Mouse (Mus musculus) testis, adult 10 weeks (tissue): ENCODE measurements around the gene Ubfd1. TPM values are rescaled to one million over a fixed set of nuclear protein-coding genes. Genes with fewer than 3 reads are reported as not detected.

Experiments
- polyA plus RNA-seq: library from polyadenylated mRNA; stranded (reverse); fragments of 350-450 nt; fragmentation: Illumina TruSeq; extraction: RNeasy Lipid Tissue Mini Kit (QIAGEN cat#74804); gene quantifications from one replicate; pipeline ENCODE4 v1.2.3, GENCODE M21; 2014; ENCODE audit warnings: low read depth, low replicate concordance

The Ubfd1 gene
- 17.0 TPM for polyA plus RNA-seq

DNA sequence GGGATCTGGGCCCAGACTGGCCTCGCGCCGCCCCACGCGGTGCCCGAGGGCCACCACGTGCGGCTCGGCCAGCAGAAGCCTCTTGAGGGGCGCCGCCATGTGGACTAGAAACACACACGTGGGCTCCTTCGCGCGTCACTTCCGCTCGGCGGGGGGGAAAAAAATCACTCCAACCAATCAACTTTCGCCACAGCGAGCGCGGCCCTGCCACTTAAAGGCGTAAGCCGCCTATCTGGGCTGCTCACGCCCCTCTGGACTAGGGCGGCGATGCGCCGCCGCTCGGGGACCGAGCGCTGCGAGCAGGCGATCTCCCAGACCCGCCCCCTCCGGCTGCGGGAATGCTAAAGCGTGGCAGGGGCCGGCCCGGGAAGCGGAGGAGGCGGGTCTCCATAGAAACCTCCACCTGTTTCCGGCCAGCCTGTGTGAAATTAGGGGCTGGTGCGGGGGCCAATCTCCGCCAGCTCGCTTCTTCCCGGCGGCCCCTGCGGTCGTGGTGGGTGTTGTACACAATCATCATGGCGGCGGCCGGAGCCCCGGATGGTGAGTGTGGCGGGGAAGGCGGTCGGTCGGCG lies at the start of gene Ubfd1, which contains the start of gene Ears2:
TSS of gene Ubfd1 (plus strand) at position 231 of the 572 bp plus-strand sequence.
TSS of gene Ears2 (minus strand) at position 319 of the 572 bp plus-strand sequence.

DNA sequence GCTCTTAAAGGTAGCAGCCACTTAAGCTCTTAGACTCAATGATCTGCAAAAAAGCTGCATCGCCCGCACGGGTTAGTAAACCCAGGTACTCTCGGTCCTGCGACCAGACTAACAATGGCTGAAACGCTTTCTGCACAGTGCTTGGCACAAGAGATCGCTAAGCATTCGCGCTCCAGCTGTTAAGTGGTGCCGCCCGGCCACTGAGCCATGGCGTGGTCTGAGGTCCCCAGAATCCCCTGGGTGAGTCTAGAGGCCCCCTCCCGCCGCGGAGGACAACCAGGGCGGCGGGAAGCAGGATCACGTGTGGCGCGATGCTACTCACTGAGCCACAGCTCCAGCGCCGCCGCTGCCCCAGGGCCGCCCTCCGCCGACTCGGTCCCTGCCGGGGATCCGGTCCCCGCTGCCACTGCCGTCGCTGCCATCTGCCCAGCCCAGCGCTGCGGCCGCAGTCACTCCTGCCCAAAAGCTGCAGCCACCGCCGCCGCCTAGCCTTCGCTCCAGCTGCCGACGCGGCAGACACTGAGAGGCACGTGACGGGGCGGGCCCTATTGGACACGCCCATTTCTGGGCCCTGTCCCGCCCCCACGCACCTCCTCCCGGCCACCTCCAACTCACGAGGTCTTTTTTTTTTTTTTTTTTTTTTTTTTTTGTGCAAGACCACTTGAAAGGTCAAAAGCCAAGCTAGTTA lies 46.2 kb upstream of the Ubfd1 start, which contains the start of gene Gga2:
TSS of gene Gga2 (minus strand) at position 556 of the 688 bp plus-strand sequence.

GRCm38 (mm10) chr7:122101747-122102244 lies 34.8 kb downstream of the Ubfd1 start, which contains the start of gene Ndufab1:
Ndufab1 (minus strand) TSS chr7:122101886.

Other genes with a start within 250 kb of the Ubfd1 start
- gene Scnn1b, start 202.1 kb upstream of the Ubfd1 start, polyA plus RNA-seq = not detected
- 14.1 TPM for gene Cog7, start 85.5 kb upstream of the Ubfd1 start, polyA plus RNA-seq
- 1.7 TPM for gene Gga2, start 46.0 kb upstream of the Ubfd1 start, polyA plus RNA-seq
- 1.8 TPM for gene Ears2, start 88 bp downstream of the Ubfd1 start, polyA plus RNA-seq
- gene Ndufab1, start 34.7 kb downstream of the Ubfd1 start, polyA plus RNA-seq = 207 TPM
- 11.9 TPM for gene Palb2, start 65.8 kb downstream of the Ubfd1 start, polyA plus RNA-seq
- 46.5 TPM for gene Dctn5, start 65.9 kb downstream of the Ubfd1 start, polyA plus RNA-seq
- gene Plk1, start 92.3 kb downstream of the Ubfd1 start, polyA plus RNA-seq = 9.6 TPM
- not detected for gene Ern2, start 119.0 kb downstream of the Ubfd1 start, polyA plus RNA-seq
- 14.7 TPM for gene Chp2, start 152.3 kb downstream of the Ubfd1 start, polyA plus RNA-seq
- gene Prkcb, start 221.6 kb downstream of the Ubfd1 start, polyA plus RNA-seq = 7.1 TPM